Mouse (Mus musculus) forebrain, embryonic 14.5 days (tissue): ENCODE measurements at regions not wholly inside any gene's neighbourhood (a gene's known extent, or its start where the extent isn't known, plus 50 kb on each side); places are given as distances from the start of the nearest gene placed in this dataset.
A peak's percentile ranks its signal among the peaks of the same experiment; 100 is the strongest.

ENCODE experiments used
- ATAC-seq: fragments of 200-750 bp; cut with Nextera tagmentation; 2 replicates; pipeline ENCODE4 v1.8.0; 2017; ENCODE audit warnings: mild to moderate bottlenecking, moderate library complexity
- DNase-seq: peaks from one replicate; pipeline ENCODE4 v3.0.0-alpha.2; 2015; ENCODE audit warnings: low spot score
- H3K27ac ChIP-seq: fragments of 300-500 bp; sonication (generic); 2 replicates; pipeline ENCODE4 v1.5.1; 2014; ENCODE audit warnings: low read depth, mild to moderate bottlenecking, control low read depth, low read length, moderate library complexity
- H3K27me3 ChIP-seq: fragments of 300-500 bp; sonication (generic); replicated peaks from 2 replicates; pipeline ENCODE4 v1.6.1; 2014; ENCODE audit warnings: low read length, control low read depth, mixed read lengths; ENCODE audit not compliant: control insufficient read depth, insufficient read depth
- H3K36me3 ChIP-seq: fragments of 300-500 bp; sonication (generic); 2 replicates; pipeline ENCODE4 v1.6.1; 2014; ENCODE audit warnings: low read length, control low read depth; ENCODE audit not compliant: control insufficient read depth, insufficient read depth
- H3K4me1 ChIP-seq: fragments of 300-500 bp; sonication (generic); 2 replicates; pipeline ENCODE4 v1.6.1; 2014; ENCODE audit warnings: antibody characterized with exemption, low read length, control low read depth; ENCODE audit not compliant: control insufficient read depth, insufficient read depth
- H3K4me2 ChIP-seq: fragments of 300-500 bp; sonication (generic); 2 replicates; pipeline ENCODE4 v1.6.1; 2014; ENCODE audit warnings: mild to moderate bottlenecking, control low read depth, low read length
- H3K4me3 ChIP-seq: fragments of 300-500 bp; sonication (generic); 2 replicates; pipeline ENCODE4 v1.5.1; 2014; ENCODE audit warnings: low read depth, low read length, control low read depth
- H3K9ac ChIP-seq: fragments of 300-500 bp; sonication (generic); 2 replicates; pipeline ENCODE4 v1.6.1; 2014; ENCODE audit warnings: mild to moderate bottlenecking, low read length, control low read depth, moderate library complexity
- H3K9me3 ChIP-seq: fragments of 300-500 bp; sonication (generic); replicated peaks from 2 replicates; pipeline ENCODE4 v1.6.1; 2016; ENCODE audit warnings: low read length, control low read depth, mixed read lengths; ENCODE audit not compliant: control insufficient read depth
- WGBS: fragments of 180-500 bp; shearing (Covaris S2); extraction: QIAGEN DNeasy Blood & Tissue Kit; methylation state at CpG from one replicate; pipeline ENCODE4 v1.1.7; 2014; 5-methylcytosine and 5-hydroxymethylcytosine counted together

DNA sequence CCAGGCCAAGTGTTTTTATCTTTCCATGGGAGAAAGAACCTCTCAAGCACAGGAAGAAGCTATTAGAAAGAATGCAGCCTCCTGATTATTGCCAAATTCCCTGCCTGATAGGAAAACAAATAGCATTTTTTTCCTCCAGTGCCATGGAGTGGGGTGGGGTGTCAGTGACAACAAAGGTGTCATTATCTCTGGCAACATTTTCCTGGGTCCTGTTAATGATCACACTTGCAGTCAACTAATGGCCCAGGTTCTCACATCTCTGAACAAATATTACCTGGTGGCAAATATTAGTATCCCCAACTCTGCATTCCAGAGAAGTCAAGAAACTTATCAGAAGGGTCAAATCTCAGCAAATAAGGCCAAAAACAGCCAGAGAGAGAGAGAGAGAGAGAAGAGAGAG, 298.6 kb downstream of the Sox4 start:
- no peak for ATAC-seq
- Histone ChIP-seq H3K4me1 (peaks cover 3% of the 10 kb centered on the region; the same call in 1 of the 2 replicates), H3K4me2 (no peak overlapping the region), H3K9ac (no peak overlapping the region), H3K27me3 (no peaks in the 10 kb centered on the region), H3K4me3 (no peak overlapping the region), H3K9me3 (no peaks in the 10 kb centered on the region), H3K36me3 (no peaks in the 10 kb centered on the region), H3K27ac (no peak overlapping the region)
- no peak for DNase-seq

DNA sequence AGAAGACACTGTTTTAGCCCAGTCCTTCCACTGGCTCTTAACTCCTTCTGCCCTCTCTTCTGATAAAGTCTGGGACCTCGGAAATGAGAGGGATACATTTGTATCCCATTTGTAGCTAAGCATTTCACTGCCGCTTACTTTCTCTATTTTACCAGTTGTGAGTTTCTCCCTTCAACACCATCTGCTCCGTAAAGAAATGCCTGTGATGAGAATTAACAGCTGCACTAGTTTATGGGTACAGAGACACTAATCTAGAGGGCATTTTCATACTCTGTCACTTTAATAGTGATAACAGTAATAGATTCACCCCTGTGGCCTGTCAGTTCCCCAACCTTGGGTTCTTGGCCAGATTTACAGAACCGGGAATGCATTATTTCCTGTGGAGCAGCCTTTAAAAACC, 300.2 kb downstream of the Sox4 start:
- Histone ChIP-seq H3K9me3 (no peaks in the 10 kb centered on the region), H3K27ac (no peak overlapping the region), H3K4me2 (no peak overlapping the region), H3K4me3 (no peak overlapping the region), H3K4me1 (peaks cover 3% of the 10 kb centered on the region; the same call in 1 of the 2 replicates), H3K9ac (no peak overlapping the region), H3K36me3 (no peaks in the 10 kb centered on the region), H3K27me3 (no peaks in the 10 kb centered on the region)
- 85% methylated on average over 4 of the region's 4 CpGs for WGBS
- ATAC-seq (no peak), DNase-seq (no peak)

DNA sequence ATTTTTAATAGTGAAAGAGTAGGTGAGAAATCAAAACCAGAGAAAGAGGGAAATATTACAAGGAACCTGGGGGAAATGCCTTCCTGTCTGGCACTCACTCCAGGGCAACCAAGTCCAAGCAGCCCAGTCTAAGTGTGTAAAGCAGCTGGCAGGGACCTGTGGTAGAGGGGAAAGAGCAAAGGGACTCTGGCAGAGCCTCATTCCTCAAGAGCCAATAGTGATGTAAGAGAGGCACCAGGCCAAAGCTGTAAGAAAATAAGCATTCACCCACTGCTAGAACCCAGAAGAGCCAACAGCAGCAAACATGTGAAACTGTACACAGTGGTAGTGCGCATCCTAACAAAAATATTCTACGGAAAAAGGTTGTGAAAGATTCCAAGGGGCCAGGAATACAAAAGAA, 301.7 kb downstream of the Sox4 start:
- no peak overlapping the region; the same call in none of the 2 replicates for H3K27ac ChIP-seq
- peak; percentile 78 for DNase-seq

DNA sequence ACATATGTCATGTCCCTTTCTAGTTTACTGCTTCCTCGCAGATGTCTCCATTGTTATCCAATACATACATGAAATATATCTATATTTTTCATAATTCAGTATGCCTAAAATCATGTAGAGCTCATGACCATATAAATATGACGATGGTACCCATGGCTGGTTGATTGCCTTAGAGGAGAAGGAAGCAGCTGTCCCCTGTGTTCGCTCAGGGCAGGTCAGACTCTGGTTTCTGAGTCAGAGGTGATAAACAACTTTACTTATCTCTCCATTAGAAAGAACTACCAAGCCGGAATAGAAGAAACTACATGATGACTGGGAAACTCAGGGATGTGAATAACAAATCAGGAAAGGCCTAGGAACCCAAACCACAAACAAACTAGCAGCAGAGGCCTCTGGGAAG, 307.6 kb downstream of the Sox4 start:
- ATAC-seq (no peak), DNase-seq (no peak)
- Histone ChIP-seq H3K9ac (no peak overlapping the region), H3K27me3 (no peaks in the 10 kb centered on the region), H3K4me2 (no peak overlapping the region), H3K4me1 (peaks cover 4% of the 10 kb centered on the region; the same call in 1 of the 2 replicates), H3K4me3 (no peak overlapping the region), H3K36me3 (no peaks in the 10 kb centered on the region), H3K27ac (no peak overlapping the region), H3K9me3 (no peaks in the 10 kb centered on the region)
- WGBS = 95% methylated on average over 4 of the region's 4 CpGs

More for the DNA sequence above, 301.7 kb downstream of the Sox4 start:
- H3K4me1 ChIP-seq = peaks cover 3% of the 10 kb centered on the region; the same call in 1 of the 2 replicates
- WGBS = 41% methylated on average over 2 of the region's 2 CpGs
- H3K36me3 ChIP-seq = no peaks in the 10 kb centered on the region
- peak; percentile 83 for ATAC-seq
- H3K9ac ChIP-seq = no peak overlapping the region
- no peak overlapping the region for H3K4me3 ChIP-seq
- H3K27me3 ChIP-seq = no peaks in the 10 kb centered on the region
- H3K9me3 ChIP-seq = no peaks in the 10 kb centered on the region
- H3K4me2 ChIP-seq = no peak overlapping the region

DNA sequence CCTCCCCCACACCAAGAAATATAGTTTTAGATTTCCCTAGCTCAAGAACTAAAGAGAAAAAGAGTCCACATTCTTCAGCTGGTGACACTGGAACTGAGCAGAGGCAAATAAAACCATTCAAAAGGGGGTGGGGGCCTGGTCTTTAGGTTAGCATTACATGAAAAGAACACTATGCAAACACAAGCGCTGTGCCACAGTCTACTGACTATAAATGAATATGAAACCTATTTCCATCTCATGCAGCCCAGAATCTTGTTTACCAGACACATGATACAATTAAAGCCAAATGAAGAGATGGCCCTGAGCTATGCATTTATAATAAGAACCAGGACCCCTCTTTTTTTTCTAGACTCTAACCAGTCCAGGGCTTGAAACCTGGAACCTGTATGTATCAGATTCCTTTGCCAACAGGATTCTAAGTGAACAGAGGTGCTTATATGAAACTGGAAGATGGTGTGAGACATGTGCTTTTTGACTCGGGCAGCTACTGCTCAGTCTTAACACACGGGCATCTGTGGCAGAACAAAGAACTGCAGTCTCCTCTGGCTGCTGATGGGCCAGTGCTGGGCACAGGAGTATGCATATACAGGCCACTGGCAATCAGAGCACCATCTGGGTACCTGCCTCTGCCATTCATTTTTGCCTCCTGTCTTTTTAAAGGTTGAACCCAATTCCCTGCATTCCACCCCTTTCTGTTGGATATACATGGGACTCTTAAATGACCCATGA, 308.5 kb downstream of the Sox4 start:
- Histone ChIP-seq H3K4me2 (no peak overlapping the region), H3K4me1 (peaks cover 4% of the 10 kb centered on the region; the same call in 1 of the 2 replicates), H3K27ac (no peak overlapping the region), H3K36me3 (no peaks in the 10 kb centered on the region), H3K9ac (no peak overlapping the region), H3K4me3 (no peak overlapping the region), H3K27me3 (no peaks in the 10 kb centered on the region), H3K9me3 (no peaks in the 10 kb centered on the region)
- DNase-seq (peak; percentile 11), ATAC-seq (no peak; the same call in 1 of the 2 replicates)
- 73% methylated on average over 3 of the region's 3 CpGs for WGBS

DNA sequence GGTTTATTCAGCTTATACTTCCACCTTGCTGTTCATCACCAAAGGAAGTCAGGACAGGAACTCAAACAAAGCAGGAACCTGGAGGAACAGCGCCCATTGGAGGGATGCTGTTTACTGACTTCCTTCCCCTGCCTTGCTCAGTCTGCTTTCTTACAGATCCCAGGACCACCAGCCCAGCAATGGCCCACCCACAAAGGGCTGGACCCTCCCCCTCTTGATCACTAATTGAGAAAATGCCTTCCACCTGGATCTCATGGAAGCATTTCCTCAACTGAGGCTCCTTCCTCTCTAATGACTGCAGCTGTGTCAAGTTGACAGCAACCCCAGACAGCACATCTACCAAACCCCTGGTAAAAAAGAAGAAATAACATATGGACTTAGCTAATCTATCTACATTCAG, 312.7 kb downstream of the Sox4 start:
- Histone ChIP-seq H3K27me3 (no peaks in the 10 kb centered on the region), H3K9me3 (no peaks in the 10 kb centered on the region), H3K27ac (no peak overlapping the region), H3K36me3 (no peaks in the 10 kb centered on the region), H3K4me2 (no peak overlapping the region), H3K4me3 (no peak overlapping the region), H3K9ac (no peak overlapping the region), H3K4me1 (peaks cover 6% of the 10 kb centered on the region)
- 90% methylated on average over 1 of the region's 1 CpGs for WGBS
- no peak for DNase-seq
- ATAC-seq = no peak

DNA sequence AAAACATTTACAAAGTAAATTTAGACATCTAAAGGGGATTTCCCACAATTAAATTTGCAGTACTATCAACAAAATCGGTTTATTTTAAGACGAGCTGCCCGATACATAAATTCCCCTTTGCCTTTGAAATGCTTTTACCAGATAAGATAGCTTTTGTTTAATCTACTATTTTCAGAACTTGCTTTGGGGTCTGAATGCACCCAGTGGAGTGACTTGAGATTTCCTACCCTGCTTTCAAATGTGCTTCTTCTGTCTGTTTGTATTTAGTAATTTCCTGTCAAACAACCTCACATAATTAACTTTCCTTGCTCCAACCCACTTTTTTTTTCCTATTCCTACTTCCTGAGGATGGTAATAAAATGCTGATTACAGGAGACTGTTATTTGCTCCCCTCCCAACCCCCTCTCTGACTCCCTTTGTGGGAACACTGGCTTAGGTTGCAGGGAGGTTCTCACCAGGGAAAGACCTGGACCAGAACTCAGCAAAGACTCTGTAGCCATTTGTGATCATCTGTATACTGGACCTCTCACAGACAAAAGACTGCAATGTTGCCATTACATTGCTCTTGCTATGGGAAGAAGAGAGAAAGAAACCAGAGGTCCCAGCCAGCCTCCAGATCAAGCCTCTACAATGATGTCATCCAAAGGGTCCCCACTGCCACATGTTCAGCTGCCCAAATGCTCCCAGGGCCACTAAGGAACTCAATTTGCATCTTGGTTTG, 318.1 kb downstream of the Sox4 start:
- DNase-seq = no peak
- no peak overlapping the region for H3K27ac ChIP-seq
- H3K4me3 ChIP-seq = no peak overlapping the region
- H3K27me3 ChIP-seq = no peaks in the 10 kb centered on the region
- no peaks in the 10 kb centered on the region for H3K36me3 ChIP-seq
- no peak overlapping the region for H3K4me2 ChIP-seq
- ATAC-seq = no peak
- H3K4me1 ChIP-seq = peaks cover 6% of the 10 kb centered on the region
- 85% methylated on average over 3 of the region's 3 CpGs for WGBS
- no peaks in the 10 kb centered on the region for H3K9me3 ChIP-seq
- H3K9ac ChIP-seq = no peak overlapping the region

DNA sequence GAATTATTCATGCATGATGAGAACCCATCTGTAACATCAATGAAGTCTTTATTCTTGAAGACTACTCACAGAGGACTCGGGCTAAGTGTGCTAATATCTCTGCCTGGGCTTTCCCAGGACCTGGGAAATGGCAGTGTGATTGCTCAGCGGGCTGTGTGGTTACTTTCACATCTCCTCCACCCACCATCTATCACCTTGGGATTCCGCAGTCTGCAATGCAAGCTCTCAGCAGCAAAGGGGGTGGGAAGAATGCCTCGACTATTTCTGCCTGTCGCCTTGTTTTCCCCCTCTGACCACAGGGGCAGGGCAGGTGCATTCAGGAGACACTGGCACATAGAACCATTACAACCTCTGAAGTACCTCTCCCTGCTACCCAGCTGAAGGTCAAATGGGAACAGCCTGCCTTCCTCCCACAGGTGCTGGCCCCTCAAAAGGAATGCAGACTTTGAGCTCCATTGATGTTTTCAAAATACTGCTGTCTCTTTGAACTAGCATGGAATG, 319.9 kb downstream of the Sox4 start:
- Histone ChIP-seq H3K36me3 (no peaks in the 10 kb centered on the region), H3K9me3 (no peaks in the 10 kb centered on the region), H3K4me3 (no peak overlapping the region), H3K9ac (no peak overlapping the region), H3K4me1 (peaks cover 19% of the 10 kb centered on the region), H3K27ac (no peak overlapping the region), H3K27me3 (no peaks in the 10 kb centered on the region), H3K4me2 (no peak overlapping the region)
- 7% methylated on average over 5 of the region's 5 CpGs for WGBS
- no peak for DNase-seq
- ATAC-seq = no peak
